Comparison of ENCODE assay signal across 16 mouse cellular contexts in the genomic region with DNA sequence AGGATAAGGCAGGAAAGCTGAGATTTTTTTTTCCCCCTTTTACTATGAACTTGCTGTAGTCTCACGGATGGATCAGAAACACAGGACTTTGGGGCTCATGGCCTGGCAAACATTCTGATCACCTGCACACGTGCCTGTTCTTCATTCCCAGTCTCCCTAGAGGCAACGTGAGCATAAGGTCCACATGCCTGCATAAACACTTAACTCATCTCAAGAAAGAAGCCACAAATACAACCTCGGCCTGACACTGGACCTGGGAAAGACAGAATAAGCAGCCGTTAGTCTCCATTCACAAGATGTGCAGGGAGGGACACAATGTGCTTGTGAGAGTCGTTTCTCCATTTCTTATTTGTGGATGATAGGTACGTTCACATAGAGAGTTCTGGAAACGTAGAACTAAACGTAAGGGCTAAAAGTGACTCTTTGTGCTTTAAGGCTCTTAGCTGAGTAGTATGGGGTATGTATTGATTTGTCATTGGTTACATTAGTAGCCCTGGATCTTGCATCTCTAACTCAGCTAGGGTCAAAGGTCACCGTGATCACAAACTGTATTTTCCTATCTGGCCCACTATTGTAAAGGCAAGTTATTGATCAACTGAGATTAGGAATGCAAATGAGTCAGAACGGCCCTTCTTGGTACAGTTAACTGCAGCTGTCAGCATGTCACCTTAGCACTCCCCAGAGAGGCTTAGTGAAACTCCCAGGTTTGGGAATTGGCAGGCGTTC.
"Had no signal": no experiment of that assay in that cellular context is flagged by ENCODE, and none has a peak within 500 bp of the region (broad histone marks: within the 10 kb centered on the region; RNA-seq: fewer than 3 reads in every experiment).

No protein-coding gene starts in this region.

- ATAC-seq: lung, postnatal 0 days had no signal

- H3K9ac ChIP-seq: kidney, embryonic 15.5 days; liver, embryonic 15.5 days; neural tube, embryonic 12.5 days had no signal

- H3K4me2 ChIP-seq: kidney, embryonic 15.5 days; liver, embryonic 15.5 days; neural tube, embryonic 12.5 days had no signal

- H3K36me3 ChIP-seq: kidney, embryonic 15.5 days; liver, embryonic 15.5 days; neural tube, embryonic 12.5 days had no signal

- H3K4me3 ChIP-seq: kidney, embryonic 15.5 days; liver, embryonic 15.5 days; neural tube, embryonic 12.5 days had no signal

- H3K27ac ChIP-seq: kidney, embryonic 15.5 days; liver, embryonic 15.5 days; neural tube, embryonic 12.5 days had no signal

- H3K9me3 ChIP-seq: kidney, embryonic 15.5 days; liver, embryonic 15.5 days; neural tube, embryonic 12.5 days had no signal

- H3K4me1 ChIP-seq: kidney, embryonic 15.5 days; neural tube, embryonic 12.5 days had no signal

- H3K27me3 ChIP-seq: kidney, embryonic 15.5 days; liver, embryonic 15.5 days; neural tube, embryonic 12.5 days had no signal

- DNase-seq: kidney, adult 11 months; layer of hippocampus, adult 9-11 months; layer of hippocampus, postnatal 36 days; liver; lung, adult 2 months; lung, postnatal 36 days; midbrain, embryonic 14.5 days; right cerebral cortex, adult 18-20 months; right cerebral cortex, postnatal 25 days; spleen, adult 18-20 months; thymus, adult 18-20 months; thymus, postnatal 14 days had no signal
